Mouse (Mus musculus): ENCODE data around the gene Tia1. TPM values are rescaled to one million over a fixed set of nuclear protein-coding genes. Genes with fewer than 3 reads are reported as not detected.
A peak's percentile ranks its signal among the peaks of the same experiment; 100 is the strongest.

The Tia1 gene
- polyA plus RNA-seq, 1 experiment from 2014 or later: 132 TPM

DNA sequence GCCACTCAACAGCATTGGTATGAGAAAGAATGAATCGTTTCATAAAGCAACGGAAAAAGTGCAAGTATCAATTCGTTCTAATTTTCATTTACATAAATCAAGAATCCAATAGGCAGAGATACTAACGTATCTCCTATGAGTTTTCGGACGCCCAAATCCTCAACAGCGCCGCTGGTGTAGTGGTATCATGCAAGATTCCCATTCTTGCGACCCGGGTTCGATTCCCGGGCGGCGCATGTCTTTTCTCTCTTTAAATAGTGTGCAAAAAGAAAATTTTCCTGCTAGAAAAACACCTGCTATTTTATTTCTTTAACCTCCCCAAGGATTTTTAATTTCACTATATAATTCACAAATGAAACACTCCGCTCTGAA, 305 bp upstream of the Tia1 start:
- H3K27ac ChIP-seq: peak overlapping the region; percentile 100
- no peaks in the 10 kb centered on the region for H3K36me3 ChIP-seq
- peak overlapping the region; percentile 95; the same call in 1 of the 2 replicates for H3K9ac ChIP-seq
- peak; percentile 81 for ATAC-seq
- H3K4me3 ChIP-seq (replicated peaks): peak overlapping the region; percentile 83
- H3K4me1 ChIP-seq (replicated peaks): peaks cover 7% of the 10 kb centered on the region
- no peaks in the 10 kb centered on the region for H3K9me3 ChIP-seq
- WGBS: under 1% methylated on average over 15 of the region's 15 CpGs
- H3K27me3 ChIP-seq (replicated peaks): no peaks in the 10 kb centered on the region
- peak overlapping the region; percentile 56 for H3K4me2 ChIP-seq (replicated peaks)

DNA sequence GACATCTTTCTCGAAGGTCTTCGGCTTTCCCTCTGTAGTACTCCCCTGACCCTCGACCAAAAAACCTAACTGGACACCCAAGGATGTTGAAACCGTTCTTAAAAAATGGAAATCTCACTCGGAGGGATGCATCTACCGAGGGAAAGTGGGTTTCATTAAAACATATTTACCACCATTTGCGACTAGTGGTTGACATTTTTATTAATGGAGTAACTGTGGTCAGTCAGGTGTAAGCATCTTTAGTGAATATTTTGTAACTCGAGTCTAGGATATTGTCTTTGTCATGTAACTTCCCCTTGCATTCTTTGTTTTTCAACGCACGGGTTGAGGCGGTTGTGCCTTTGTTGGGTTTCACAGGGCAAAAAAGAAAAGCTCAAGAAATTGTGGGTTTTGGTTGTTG, 977 bp downstream of the Tia1 start:
- under 1% methylated on average over 11 of the region's 11 CpGs for WGBS
- ATAC-seq: no peak
- peaks cover 7% of the 10 kb centered on the region for H3K4me1 ChIP-seq (replicated peaks)

DNA sequence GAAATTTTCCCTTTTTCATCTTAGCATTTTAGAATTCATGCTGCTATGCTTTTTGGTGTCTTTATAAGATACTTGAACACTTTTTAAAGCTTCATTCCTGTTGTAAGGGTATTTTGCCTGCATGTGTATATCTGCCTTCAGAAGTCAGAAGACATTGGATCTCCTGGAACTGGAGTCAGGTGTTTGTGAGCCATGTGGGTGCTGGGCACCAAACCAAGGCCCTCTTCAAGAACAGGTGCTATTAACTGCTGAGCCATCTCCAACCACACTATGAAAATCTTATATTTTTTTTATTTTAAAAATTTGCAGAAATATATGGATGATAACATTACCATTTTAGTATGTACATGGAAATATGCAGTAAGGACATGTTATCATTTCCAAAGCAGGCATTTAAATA, 2.3 kb downstream of the Tia1 start:
- no peak overlapping the region for H3K27ac ChIP-seq
- no peaks in the 10 kb centered on the region for H3K27me3 ChIP-seq (replicated peaks)
- H3K9ac ChIP-seq: no peak overlapping the region
- no peaks in the 10 kb centered on the region for H3K36me3 ChIP-seq
- no peak overlapping the region for H3K4me3 ChIP-seq (replicated peaks)
- no peaks in the 10 kb centered on the region for H3K9me3 ChIP-seq
- no peak for ATAC-seq
- H3K4me1 ChIP-seq (replicated peaks): peaks cover 2% of the 10 kb centered on the region; the same call in 1 of the 2 replicates
- H3K4me2 ChIP-seq (replicated peaks): no peak overlapping the region

More for the DNA sequence above, 977 bp downstream of the Tia1 start:
- Histone ChIP-seq H3K9ac (peak overlapping the region; percentile 95), H3K36me3 (no peaks in the 10 kb centered on the region), H3K27ac (peak overlapping the region; percentile 100), H3K4me2 (replicated peaks) (peak overlapping the region; percentile 56), H3K9me3 (no peaks in the 10 kb centered on the region), H3K27me3 (replicated peaks) (no peaks in the 10 kb centered on the region), H3K4me3 (replicated peaks) (peak overlapping the region; percentile 83)

DNA sequence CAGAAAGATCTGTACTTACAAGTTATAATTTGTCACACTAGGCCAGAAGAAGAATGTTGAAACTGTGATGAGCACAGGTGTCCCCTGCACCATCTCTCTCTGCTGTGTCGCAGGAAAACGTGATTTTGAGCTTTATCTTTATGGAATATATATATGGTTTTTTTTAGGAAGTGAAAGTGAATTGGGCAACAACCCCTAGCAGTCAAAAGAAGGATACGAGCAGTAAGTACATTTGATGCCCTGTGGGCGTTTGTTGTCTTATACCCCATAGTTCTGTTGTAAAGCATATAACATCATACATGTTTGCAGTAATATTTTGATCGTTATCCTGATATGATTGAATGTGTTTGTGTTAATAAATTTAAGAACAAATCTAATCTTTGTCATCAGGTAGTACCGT, 14.7 kb downstream of the Tia1 start:
- Histone ChIP-seq H3K4me2 (replicated peaks) (no peak overlapping the region), H3K9me3 (no peaks in the 10 kb centered on the region), H3K27me3 (replicated peaks) (no peaks in the 10 kb centered on the region), H3K36me3 (peaks cover 28% of the 10 kb centered on the region), H3K27ac (no peak overlapping the region), H3K4me1 (replicated peaks) (no peaks in the 10 kb centered on the region), H3K9ac (no peak overlapping the region), H3K4me3 (replicated peaks) (no peak overlapping the region)
- no peak for ATAC-seq
- 90% methylated on average over 6 of the region's 6 CpGs for WGBS

DNA sequence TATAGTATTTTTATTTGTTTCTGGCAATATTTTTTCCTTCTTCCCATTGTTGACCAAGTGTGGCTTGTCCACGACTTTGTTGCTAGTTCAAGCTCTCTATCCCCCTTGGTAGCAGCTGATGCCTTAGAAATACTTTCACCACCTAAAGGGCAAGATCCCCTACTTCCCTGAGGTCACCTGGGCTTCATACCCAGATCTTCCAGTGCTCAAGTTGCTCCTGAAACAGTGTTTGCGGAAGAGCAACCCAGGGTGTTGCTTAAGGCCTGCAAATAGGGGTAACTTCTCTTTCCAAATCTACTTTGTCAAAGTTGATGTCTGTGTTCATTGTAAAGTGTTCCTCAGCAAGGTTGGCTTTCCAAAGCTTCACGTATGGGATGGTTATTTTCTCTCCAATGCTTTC, 15.2 kb downstream of the Tia1 start:
- H3K27me3 ChIP-seq (replicated peaks): no peaks in the 10 kb centered on the region
- peaks cover 26% of the 10 kb centered on the region for H3K36me3 ChIP-seq
- 89% methylated on average over 3 of the region's 3 CpGs for WGBS
- H3K27ac ChIP-seq: no peak overlapping the region
- no peaks in the 10 kb centered on the region for H3K4me1 ChIP-seq (replicated peaks)
- H3K9ac ChIP-seq: no peak overlapping the region
- no peak overlapping the region for H3K4me2 ChIP-seq (replicated peaks)
- H3K4me3 ChIP-seq (replicated peaks): no peak overlapping the region
- no peak for ATAC-seq
- no peaks in the 10 kb centered on the region for H3K9me3 ChIP-seq

DNA sequence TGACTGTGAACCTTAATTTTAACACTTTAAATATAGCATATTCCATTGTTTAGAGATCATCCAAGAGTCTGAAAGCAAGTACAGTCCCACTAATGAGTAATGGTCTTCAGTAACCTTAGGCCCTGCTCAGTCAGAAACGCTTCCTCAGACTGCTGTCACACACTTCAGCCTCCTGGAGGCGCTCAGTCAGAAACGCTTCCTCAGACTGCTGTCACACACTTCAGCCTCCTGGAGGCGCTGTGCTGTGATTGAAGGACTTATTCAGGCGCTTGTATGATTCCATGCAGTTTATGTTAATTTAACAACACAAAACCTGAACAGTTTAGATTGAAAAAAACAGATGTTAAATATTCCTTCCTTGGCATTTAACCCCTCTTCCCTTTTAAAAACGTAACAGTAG, 16.5 kb downstream of the Tia1 start:
- ATAC-seq: no peak
- Histone ChIP-seq H3K27me3 (replicated peaks) (no peaks in the 10 kb centered on the region), H3K27ac (no peak overlapping the region), H3K9ac (no peak overlapping the region), H3K4me1 (replicated peaks) (no peaks in the 10 kb centered on the region), H3K36me3 (peaks cover 26% of the 10 kb centered on the region), H3K9me3 (no peaks in the 10 kb centered on the region), H3K4me3 (replicated peaks) (no peak overlapping the region), H3K4me2 (replicated peaks) (no peak overlapping the region)
- WGBS: 74% methylated on average over 6 of the region's 6 CpGs

DNA sequence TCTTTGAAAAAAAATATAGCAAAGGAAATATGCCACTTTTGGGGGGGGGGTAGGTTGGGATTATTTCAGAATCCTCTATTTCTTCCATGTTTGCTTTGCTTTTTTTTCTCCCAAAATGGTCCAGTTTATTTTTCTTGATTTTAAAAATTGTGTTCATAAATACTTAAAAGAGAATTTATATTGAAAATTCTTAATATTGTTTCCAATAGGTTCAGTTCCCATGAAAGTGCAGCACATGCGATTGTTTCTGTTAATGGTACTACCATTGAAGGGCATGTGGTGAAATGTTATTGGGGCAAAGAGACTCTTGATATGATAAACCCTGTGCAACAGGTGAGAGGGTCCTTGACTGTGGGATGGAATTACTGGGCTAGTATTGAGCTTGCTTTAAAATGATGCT, 22.3 kb downstream of the Tia1 start, which contains the start of gene Gm44790:
Gene Gm44790 (plus strand): TSS at position 301 of the 400 bp plus-strand sequence.
- H3K9ac ChIP-seq: no peak within 1 kb of the TSS
- no peak within 1 kb of the TSS for H3K4me3 ChIP-seq (replicated peaks)
- no peak within 1 kb of the TSS for H3K4me2 ChIP-seq (replicated peaks)
- no peaks in the 10 kb centered on the region for H3K9me3 ChIP-seq
- no peak within 1 kb of the TSS for H3K27ac ChIP-seq
- 96% methylated on average over 1 of the region's 1 CpGs for WGBS
- no peak for ATAC-seq
- H3K4me1 ChIP-seq (replicated peaks): no peaks in the 10 kb centered on the region
- H3K36me3 ChIP-seq: peaks cover 24% of the 10 kb centered on the region
- no peaks in the 10 kb centered on the region for H3K27me3 ChIP-seq (replicated peaks)

DNA sequence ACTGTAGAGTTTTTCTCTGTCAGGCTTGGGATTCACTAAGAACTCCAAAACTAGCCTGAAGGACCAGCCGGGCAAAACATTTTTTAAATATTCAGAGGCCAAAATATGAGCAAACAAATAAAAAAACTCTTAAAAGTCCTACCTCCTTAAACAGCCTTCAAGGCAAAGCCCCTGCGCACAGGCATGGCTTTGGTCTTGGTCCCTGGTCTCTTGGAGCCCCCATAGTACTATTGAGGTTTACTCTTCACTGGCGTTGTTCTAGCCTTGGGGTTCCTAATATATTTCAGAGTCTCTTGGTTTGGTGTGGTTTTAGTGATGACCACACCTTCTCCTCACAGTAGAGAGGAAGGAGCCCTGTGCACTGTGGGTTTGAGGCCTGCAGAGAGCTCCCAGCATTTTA, 27.5 kb downstream of the Tia1 start:
- Histone ChIP-seq H3K4me1 (replicated peaks) (no peaks in the 10 kb centered on the region), H3K4me3 (replicated peaks) (no peak overlapping the region), H3K9ac (no peak overlapping the region), H3K9me3 (no peaks in the 10 kb centered on the region), H3K4me2 (replicated peaks) (no peak overlapping the region), H3K27me3 (replicated peaks) (no peaks in the 10 kb centered on the region), H3K27ac (no peak overlapping the region), H3K36me3 (peaks cover 28% of the 10 kb centered on the region)
- no peak for ATAC-seq
- WGBS: 93% methylated on average over 3 of the region's 3 CpGs

DNA sequence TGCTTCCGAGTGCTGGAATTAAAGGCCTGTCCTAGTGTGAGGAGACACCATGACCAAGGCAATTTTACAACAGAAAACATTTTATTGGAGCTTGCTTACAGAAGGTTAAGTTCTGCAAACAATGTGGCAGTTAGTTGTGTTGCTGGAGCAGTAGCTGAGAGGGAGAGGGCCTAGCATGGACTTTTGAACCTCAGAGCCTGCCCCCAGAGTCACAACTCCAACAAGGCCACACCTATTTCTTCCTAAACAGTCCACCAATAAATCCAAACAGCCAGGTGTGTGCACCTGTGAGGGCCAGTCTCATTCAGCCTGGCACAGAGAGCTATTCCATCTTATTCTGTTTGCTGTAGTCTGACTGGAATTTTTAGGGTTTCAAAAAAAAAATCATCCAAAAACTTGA, 29.7 kb downstream of the Tia1 start:
- WGBS: 73% methylated on average over 1 of the region's 1 CpGs
- Histone ChIP-seq H3K36me3 (peaks cover 15% of the 10 kb centered on the region), H3K9ac (no peak overlapping the region), H3K4me2 (replicated peaks) (no peak overlapping the region), H3K4me3 (replicated peaks) (no peak overlapping the region), H3K4me1 (replicated peaks) (no peaks in the 10 kb centered on the region), H3K9me3 (no peaks in the 10 kb centered on the region), H3K27me3 (replicated peaks) (no peaks in the 10 kb centered on the region), H3K27ac (0 out of 2 replicates have a peak overlapping the region, but pooled peaks have one; percentile 6)
- ATAC-seq: no peak

DNA sequence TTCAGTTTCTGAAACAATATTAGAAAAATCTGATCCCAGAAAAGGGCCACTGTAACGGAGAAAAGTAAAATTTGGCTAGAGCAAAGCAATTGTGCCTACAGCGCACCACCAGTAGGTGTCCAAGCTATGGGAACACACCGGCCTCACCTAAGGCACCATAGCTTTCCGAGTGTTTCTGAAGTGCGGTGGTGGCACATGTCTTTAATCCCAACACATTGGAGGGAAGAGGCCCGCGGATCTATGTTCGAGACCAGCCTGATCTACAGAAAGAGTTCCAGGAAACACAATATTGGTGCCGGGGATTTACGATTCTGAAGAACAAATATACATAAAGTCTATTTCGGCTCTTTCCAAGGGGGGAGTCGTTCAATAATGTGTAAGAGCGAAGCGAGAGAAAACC, 33.7 kb downstream of the Tia1 start:
- H3K4me3 ChIP-seq (replicated peaks): peak overlapping the region; percentile 71
- H3K9me3 ChIP-seq: no peaks in the 10 kb centered on the region
- peak overlapping the region; percentile 65 for H3K4me2 ChIP-seq (replicated peaks)
- peak overlapping the region; percentile 95 for H3K27ac ChIP-seq
- WGBS: 1% methylated on average over 14 of the region's 14 CpGs
- H3K9ac ChIP-seq: peak overlapping the region; percentile 71
- 0 out of 2 replicates have a peak, but pooled peaks cover 4% of the 10 kb centered on the region for H3K4me1 ChIP-seq (replicated peaks)
- peak; percentile 72 for ATAC-seq
- peaks cover 12% of the 10 kb centered on the region; the same call in 1 of the 2 replicates for H3K36me3 ChIP-seq
- no peaks in the 10 kb centered on the region for H3K27me3 ChIP-seq (replicated peaks)

DNA sequence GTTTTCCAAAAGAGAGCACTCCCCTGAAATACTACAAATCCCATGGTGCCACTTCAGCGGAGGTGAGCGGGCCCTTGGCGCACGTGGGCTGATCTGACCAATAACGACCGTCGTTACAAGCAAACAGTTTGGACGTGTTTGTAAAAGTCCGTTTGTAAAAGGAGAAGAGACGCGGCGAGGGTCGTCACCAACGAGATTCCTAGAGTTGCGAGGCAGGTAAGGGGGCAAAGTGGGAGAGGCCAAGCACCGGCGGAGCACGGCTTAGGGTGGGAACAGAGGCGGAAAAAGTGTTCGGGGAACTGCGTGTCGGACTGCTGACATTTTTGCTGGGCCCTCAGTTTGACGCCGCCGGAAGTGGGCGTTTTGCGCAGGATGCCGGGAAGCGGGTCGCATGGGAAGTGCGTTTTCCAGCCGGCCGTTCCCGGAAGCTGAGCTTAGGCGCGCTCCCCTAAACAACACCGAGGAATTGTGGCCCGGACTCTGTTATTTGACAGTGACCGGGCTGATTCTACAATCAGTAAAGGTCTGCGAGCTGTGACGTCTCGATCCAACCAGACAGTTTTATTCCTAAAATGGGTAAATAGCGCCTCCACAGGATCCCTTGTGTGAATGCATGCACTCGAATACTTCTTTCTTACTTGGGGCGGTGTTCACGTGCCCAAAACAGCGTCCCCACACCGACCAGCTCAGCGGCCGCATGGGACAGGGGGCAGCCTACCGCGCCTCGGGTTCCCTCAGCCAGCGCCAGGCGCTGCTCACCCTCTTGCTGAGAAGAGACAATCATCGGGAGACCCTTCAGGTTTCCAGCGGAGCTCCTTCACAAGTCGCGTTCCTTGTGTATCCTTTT, 34.5 kb downstream of the Tia1 start, which contains the start of gene C87436:
Gene C87436 (plus strand): TSS at position 103 of the 847 bp plus-strand sequence.
- under 1% methylated on average over 59 of the region's 59 CpGs for WGBS
- ATAC-seq: peak; percentile 97
- H3K27me3 ChIP-seq (replicated peaks): no peaks in the 10 kb centered on the region
- H3K4me3 ChIP-seq (replicated peaks): peak within 1 kb of the TSS; percentile 71
- H3K36me3 ChIP-seq: peaks cover 15% of the 10 kb centered on the region
- peak within 1 kb of the TSS; percentile 65 for H3K4me2 ChIP-seq (replicated peaks)
- peak within 1 kb of the TSS; percentile 95 for H3K27ac ChIP-seq
- peak within 1 kb of the TSS; percentile 71 for H3K9ac ChIP-seq
- no peaks in the 10 kb centered on the region for H3K9me3 ChIP-seq
- H3K4me1 ChIP-seq (replicated peaks): 0 out of 2 replicates have a peak, but pooled peaks cover 4% of the 10 kb centered on the region

DNA sequence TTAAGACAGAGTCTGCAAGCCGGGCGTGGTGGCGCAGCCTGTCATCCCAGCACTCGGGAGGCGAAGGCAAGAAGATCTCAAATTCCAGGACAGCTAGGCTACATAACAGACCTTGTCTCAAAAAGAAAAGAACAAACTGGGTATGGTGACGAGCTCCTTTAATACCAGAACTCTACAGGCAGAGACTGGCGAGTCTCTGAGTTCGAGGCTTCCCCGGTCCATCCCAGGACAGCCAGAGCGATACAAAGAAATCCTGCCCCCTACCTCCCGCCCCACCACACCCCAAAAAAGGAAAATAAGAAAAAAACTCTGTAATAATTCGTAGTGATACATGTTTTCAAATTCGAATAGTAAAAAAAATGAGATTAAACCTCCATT, 35.1 kb downstream of the Tia1 start:
- ATAC-seq: 0 out of 2 replicates have a peak, but pooled peaks have one; percentile 4
- H3K9me3 ChIP-seq: no peaks in the 10 kb centered on the region
- H3K4me2 ChIP-seq (replicated peaks): peak overlapping the region; percentile 62
- H3K4me1 ChIP-seq (replicated peaks): 0 out of 2 replicates have a peak, but pooled peaks cover 4% of the 10 kb centered on the region
- WGBS: 3% methylated on average over 13 of the region's 13 CpGs
- peak overlapping the region; percentile 71 for H3K9ac ChIP-seq
- H3K27me3 ChIP-seq (replicated peaks): no peaks in the 10 kb centered on the region
- peaks cover 18% of the 10 kb centered on the region for H3K36me3 ChIP-seq
- peak overlapping the region; percentile 71 for H3K4me3 ChIP-seq (replicated peaks)
- H3K27ac ChIP-seq: peak overlapping the region; percentile 95
